Mouse (Mus musculus): ENCODE data around the gene Astn2. TPM values are rescaled to one million over a fixed set of nuclear protein-coding genes. Genes with fewer than 3 reads are reported as not detected.
A peak's percentile ranks its signal among the peaks of the same experiment; 100 is the strongest.

Astn2 gene
- polyA plus RNA-seq, 1 experiment from 2014 or later: 0.42 TPM

DNA sequence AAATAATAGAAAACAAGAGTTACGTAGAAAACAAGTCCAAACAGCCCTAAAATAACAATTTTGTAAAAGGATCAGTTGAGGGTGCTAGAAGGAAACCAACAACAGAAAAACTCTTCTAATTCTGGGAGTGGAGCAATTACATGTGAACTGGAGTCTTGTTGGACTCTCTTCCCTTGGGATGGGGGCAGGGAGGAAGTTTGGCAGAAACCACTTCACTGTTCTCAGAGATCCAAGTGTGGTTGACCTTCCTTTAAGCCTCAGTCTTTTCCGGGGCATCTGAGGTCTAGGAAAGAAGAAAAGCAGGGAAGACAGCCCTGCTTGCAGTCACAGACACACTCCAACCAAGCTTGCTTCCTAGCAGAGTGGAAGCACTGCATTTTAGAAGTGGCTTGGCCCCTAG, 896.3 kb downstream of the Astn2 start:
- ATAC-seq: no peak
- Histone ChIP-seq H3K4me2 (ENCODE audit: low read length) (no peak overlapping the region), H3K4me1 (ENCODE audit: control insufficient read depth, insufficient read depth, low read length) (no peaks in the 10 kb centered on the region), H3K9me3 (replicated peaks; ENCODE audit: control insufficient read depth, low read length) (no peaks in the 10 kb centered on the region), H3K27me3 (replicated peaks; ENCODE audit: control insufficient read depth, insufficient read depth, low read length) (no peaks in the 10 kb centered on the region), H3K27ac (ENCODE audit: low read depth, low read length) (no peak overlapping the region), H3K4me3 (ENCODE audit: low read depth, low read length) (no peak overlapping the region), H3K9ac (ENCODE audit: low read length) (no peak overlapping the region), H3K36me3 (ENCODE audit: control insufficient read depth, insufficient read depth, low read length) (no peaks in the 10 kb centered on the region)
- DNase-seq (ENCODE audit: low spot score): peak; percentile 13
- WGBS: 39% methylated on average over 2 of the region's 2 CpGs

DNA sequence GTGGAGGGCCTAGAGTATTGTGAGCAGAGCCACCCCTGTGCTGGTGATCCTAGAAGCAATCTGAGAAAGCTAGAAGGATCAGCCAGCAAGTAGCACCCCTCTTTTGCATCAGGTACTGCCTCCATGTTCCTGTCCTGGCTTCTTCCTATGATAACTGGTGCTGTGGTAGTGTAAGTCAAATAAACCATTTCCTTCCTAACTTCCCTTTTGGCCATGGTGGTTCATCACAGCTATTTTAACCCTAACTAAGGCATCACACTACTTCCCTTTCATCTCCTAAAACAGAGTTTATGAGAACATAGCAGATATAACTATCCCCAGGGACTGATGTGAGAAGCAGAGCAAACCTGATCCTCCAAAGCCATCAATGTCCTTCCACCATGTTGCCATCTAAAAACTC, 897.5 kb downstream of the Astn2 start:
- ATAC-seq (no peak), DNase-seq (ENCODE audit: low spot score) (no peak)
- H3K27me3 ChIP-seq (replicated peaks; ENCODE audit: control insufficient read depth, insufficient read depth, low read length): no peaks in the 10 kb centered on the region
- no peaks in the 10 kb centered on the region for H3K36me3 ChIP-seq (ENCODE audit: control insufficient read depth, insufficient read depth, low read length)
- no peak overlapping the region for H3K9ac ChIP-seq (ENCODE audit: low read length)
- H3K4me1 ChIP-seq (ENCODE audit: control insufficient read depth, insufficient read depth, low read length): no peaks in the 10 kb centered on the region
- no peak overlapping the region for H3K27ac ChIP-seq (ENCODE audit: low read depth, low read length)
- H3K4me3 ChIP-seq (ENCODE audit: low read depth, low read length): no peak overlapping the region
- H3K4me2 ChIP-seq (ENCODE audit: low read length): no peak overlapping the region
- no peaks in the 10 kb centered on the region for H3K9me3 ChIP-seq (replicated peaks; ENCODE audit: control insufficient read depth, low read length)

DNA sequence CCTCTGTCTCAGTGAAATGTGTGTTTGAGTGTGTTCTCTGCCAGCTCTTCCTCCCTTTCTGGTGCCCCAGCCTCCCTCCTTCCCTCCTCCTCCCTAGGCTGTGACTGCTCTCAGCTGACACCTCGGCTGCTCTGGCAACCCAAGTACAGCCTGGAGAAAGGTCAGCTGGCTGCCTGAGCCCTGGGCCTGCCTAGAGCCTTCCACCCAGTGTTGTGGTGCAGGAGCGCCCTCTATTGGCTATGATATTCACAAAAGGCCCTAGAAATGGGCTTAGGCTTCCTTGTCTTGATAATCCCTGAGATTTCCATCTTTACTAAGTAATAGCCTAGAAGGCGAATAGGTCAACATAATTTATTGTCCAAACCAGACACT, 908.0 kb downstream of the Astn2 start:
- Histone ChIP-seq H3K36me3 (ENCODE audit: control insufficient read depth, insufficient read depth, low read length) (no peaks in the 10 kb centered on the region), H3K4me3 (ENCODE audit: low read depth, low read length) (no peak overlapping the region), H3K27me3 (replicated peaks; ENCODE audit: control insufficient read depth, insufficient read depth, low read length) (no peaks in the 10 kb centered on the region), H3K9me3 (replicated peaks; ENCODE audit: control insufficient read depth, low read length) (no peaks in the 10 kb centered on the region), H3K4me1 (ENCODE audit: control insufficient read depth, insufficient read depth, low read length) (no peaks in the 10 kb centered on the region), H3K9ac (ENCODE audit: low read length) (no peak overlapping the region), H3K4me2 (ENCODE audit: low read length) (no peak overlapping the region), H3K27ac (ENCODE audit: low read depth, low read length) (no peak overlapping the region)
- ATAC-seq (peak; percentile 95), DNase-seq (ENCODE audit: low spot score) (peak; percentile 92)
- WGBS: 4% methylated on average over 3 of the region's 3 CpGs

DNA sequence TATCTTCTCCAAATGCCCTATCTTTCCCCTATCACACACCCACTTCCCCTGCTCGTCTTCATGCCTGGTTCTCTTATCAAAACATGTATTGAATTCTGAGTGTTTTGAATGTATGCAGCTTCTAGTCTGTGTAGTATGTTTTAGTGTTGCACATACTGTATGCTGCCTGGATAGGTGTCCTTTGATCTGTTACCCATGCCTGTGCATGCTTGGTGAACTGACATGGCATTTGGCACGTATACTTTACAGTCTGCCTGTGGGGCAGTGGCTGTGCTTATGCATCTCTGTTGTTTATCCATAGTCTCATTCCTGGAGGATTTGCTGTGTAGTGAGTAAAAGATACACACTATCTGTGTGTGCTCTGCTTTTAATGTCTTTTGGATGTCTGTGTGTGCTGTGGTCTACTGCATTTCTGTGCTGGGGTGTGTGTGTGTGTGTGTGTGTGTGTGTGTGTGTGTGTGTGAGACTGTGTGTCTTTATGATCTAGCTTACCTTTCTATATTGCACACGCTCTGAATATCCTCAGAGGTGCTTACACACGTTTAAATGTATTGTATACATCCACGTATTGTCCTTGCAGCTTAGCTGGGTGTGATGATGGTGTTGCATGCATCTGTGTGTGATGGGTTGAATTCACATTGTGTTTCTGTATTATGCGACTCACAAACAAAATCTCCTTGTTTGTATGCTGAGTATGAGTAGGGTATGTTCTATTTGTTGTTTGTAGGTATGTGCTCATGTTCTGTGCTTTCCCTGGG, 908.5 kb downstream of the Astn2 start:
- H3K27ac ChIP-seq (ENCODE audit: low read depth, low read length): no peak overlapping the region
- DNase-seq (ENCODE audit: low spot score) (no peak), ATAC-seq (peak; percentile 31)
- H3K4me1 ChIP-seq (ENCODE audit: control insufficient read depth, insufficient read depth, low read length): no peaks in the 10 kb centered on the region
- H3K27me3 ChIP-seq (replicated peaks; ENCODE audit: control insufficient read depth, insufficient read depth, low read length): no peaks in the 10 kb centered on the region
- H3K9me3 ChIP-seq (replicated peaks; ENCODE audit: control insufficient read depth, low read length): no peaks in the 10 kb centered on the region
- no peak overlapping the region for H3K4me2 ChIP-seq (ENCODE audit: low read length)
- H3K4me3 ChIP-seq (ENCODE audit: low read depth, low read length): no peak overlapping the region
- H3K36me3 ChIP-seq (ENCODE audit: control insufficient read depth, insufficient read depth, low read length): no peaks in the 10 kb centered on the region
- 67% methylated on average over 6 of the region's 6 CpGs for WGBS
- no peak overlapping the region for H3K9ac ChIP-seq (ENCODE audit: low read length)

DNA sequence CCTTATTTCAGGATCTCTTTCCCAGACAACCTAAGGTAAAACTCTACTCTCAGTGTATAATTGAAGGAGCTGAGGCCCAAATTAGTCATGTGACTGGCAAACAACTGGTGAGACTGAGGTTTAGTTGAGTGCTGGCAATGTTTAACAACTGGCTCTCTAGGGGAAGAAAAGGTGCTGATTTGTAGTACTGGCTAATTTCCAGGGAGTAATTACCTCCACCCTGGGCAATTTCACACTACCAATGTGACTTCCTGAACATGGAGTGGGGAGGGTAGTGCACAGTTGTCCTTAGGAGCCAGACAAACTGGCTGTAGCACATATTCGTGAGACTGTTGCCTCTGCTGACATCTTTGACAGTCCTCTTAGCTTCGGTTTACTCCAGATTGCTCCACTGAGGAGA, 912.9 kb downstream of the Astn2 start:
- H3K36me3 ChIP-seq (ENCODE audit: control insufficient read depth, insufficient read depth, low read length): no peaks in the 10 kb centered on the region
- ATAC-seq (no peak), DNase-seq (ENCODE audit: low spot score) (peak; percentile 13)
- H3K27me3 ChIP-seq (replicated peaks; ENCODE audit: control insufficient read depth, insufficient read depth, low read length): no peaks in the 10 kb centered on the region
- no peaks in the 10 kb centered on the region for H3K4me1 ChIP-seq (ENCODE audit: control insufficient read depth, insufficient read depth, low read length)
- H3K9me3 ChIP-seq (replicated peaks; ENCODE audit: control insufficient read depth, low read length): no peaks in the 10 kb centered on the region
- no peak overlapping the region for H3K4me3 ChIP-seq (ENCODE audit: low read depth, low read length)
- 76% methylated on average over 2 of the region's 2 CpGs for WGBS
- H3K9ac ChIP-seq (ENCODE audit: low read length): no peak overlapping the region
- H3K27ac ChIP-seq (ENCODE audit: low read depth, low read length): no peak overlapping the region
- no peak overlapping the region for H3K4me2 ChIP-seq (ENCODE audit: low read length)

DNA sequence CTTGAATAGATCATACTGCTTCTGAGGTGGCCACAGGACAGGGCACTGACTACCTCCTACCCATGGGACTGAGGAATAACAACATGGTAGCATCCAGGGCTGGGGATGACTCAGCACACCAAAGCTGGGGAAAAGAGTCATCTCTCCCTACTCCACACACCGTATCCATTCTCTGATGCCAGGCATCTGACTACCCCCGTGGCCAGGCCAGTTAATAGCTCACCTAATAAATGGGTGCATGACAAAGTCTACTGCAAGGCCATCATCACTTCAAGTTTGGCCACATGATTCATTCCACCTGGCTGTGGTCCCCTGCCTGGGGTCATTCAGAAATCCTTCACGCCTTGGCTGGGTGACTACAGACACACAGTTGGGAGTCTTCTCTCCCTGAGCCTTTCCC, 914.7 kb downstream of the Astn2 start:
- Histone ChIP-seq H3K36me3 (ENCODE audit: control insufficient read depth, insufficient read depth, low read length) (no peaks in the 10 kb centered on the region), H3K27ac (ENCODE audit: low read depth, low read length) (no peak overlapping the region), H3K27me3 (replicated peaks; ENCODE audit: control insufficient read depth, insufficient read depth, low read length) (no peaks in the 10 kb centered on the region), H3K4me2 (ENCODE audit: low read length) (no peak overlapping the region), H3K4me1 (ENCODE audit: control insufficient read depth, insufficient read depth, low read length) (no peaks in the 10 kb centered on the region), H3K9me3 (replicated peaks; ENCODE audit: control insufficient read depth, low read length) (no peaks in the 10 kb centered on the region), H3K4me3 (ENCODE audit: low read depth, low read length) (no peak overlapping the region), H3K9ac (ENCODE audit: low read length) (no peak overlapping the region)
- WGBS: 85% methylated on average over 3 of the region's 3 CpGs
- ATAC-seq (no peak), DNase-seq (ENCODE audit: low spot score) (no peak)

DNA sequence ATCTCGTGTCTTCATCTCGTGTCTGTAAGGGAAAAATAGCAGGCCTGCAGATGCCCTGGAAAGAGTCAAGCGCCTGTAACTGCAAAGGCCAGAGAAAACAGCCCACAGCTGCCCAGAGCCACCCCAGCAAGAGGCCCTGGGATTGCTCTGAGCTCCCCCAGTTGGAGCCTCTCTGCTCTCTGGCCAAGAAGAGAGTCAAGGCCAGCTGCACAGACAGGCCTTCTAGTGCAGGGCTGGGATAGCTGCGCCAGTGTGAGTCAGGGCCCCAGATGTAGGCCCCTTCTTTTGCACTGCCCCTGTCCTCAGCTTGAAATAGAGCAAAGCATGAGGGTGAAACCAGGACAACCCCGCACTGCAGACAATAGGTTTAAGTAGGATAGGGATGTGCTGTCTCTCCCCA, 922.8 kb downstream of the Astn2 start:
- H3K4me2 ChIP-seq (ENCODE audit: low read length): no peak overlapping the region
- H3K4me3 ChIP-seq (ENCODE audit: low read depth, low read length): no peak overlapping the region
- H3K36me3 ChIP-seq (ENCODE audit: control insufficient read depth, insufficient read depth, low read length): no peaks in the 10 kb centered on the region
- H3K9ac ChIP-seq (ENCODE audit: low read length): no peak overlapping the region
- no peaks in the 10 kb centered on the region; the same call in 1 of the 2 replicates for H3K4me1 ChIP-seq (ENCODE audit: control insufficient read depth, insufficient read depth, low read length)
- no peak overlapping the region for H3K27ac ChIP-seq (ENCODE audit: low read depth, low read length)
- ATAC-seq: no peak
- DNase-seq (ENCODE audit: low spot score): no peak
- H3K27me3 ChIP-seq (replicated peaks; ENCODE audit: control insufficient read depth, insufficient read depth, low read length): no peaks in the 10 kb centered on the region
- no peaks in the 10 kb centered on the region for H3K9me3 ChIP-seq (replicated peaks; ENCODE audit: control insufficient read depth, low read length)
- 88% methylated on average over 5 of the region's 5 CpGs for WGBS

DNA sequence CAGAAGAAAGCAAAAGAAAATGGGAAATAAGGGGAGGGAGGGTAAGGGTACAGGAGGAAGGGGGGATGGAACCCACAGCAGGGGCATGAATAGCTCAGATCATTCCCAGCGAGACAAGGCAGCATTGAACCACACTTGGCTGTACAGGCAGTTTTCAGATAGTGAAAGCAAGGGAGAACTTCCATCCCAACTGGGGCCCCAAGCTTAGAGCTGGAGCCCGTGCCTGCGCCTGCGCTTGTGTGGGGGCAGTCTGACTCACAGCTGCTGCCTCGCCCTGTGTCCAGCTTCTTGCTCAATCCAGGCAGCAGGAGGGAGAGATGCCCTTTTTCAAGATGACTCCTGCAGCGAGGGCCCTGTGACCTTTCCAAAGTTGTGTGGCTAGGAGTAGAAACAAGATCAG, 927.3 kb downstream of the Astn2 start:
- no peaks in the 10 kb centered on the region for H3K36me3 ChIP-seq (ENCODE audit: control insufficient read depth, insufficient read depth, low read length)
- no peaks in the 10 kb centered on the region for H3K27me3 ChIP-seq (replicated peaks; ENCODE audit: control insufficient read depth, insufficient read depth, low read length)
- peak; percentile 12 for DNase-seq (ENCODE audit: low spot score)
- H3K4me1 ChIP-seq (ENCODE audit: control insufficient read depth, insufficient read depth, low read length): no peaks in the 10 kb centered on the region; the same call in 1 of the 2 replicates
- no peak overlapping the region for H3K27ac ChIP-seq (ENCODE audit: low read depth, low read length)
- WGBS: 8% methylated on average over 6 of the region's 6 CpGs
- H3K4me3 ChIP-seq (ENCODE audit: low read depth, low read length): no peak overlapping the region
- H3K9me3 ChIP-seq (replicated peaks; ENCODE audit: control insufficient read depth, low read length): no peaks in the 10 kb centered on the region
- no peak overlapping the region for H3K4me2 ChIP-seq (ENCODE audit: low read length)
- no peak overlapping the region for H3K9ac ChIP-seq (ENCODE audit: low read length)
- ATAC-seq: no peak; the same call in 1 of the 2 replicates

DNA sequence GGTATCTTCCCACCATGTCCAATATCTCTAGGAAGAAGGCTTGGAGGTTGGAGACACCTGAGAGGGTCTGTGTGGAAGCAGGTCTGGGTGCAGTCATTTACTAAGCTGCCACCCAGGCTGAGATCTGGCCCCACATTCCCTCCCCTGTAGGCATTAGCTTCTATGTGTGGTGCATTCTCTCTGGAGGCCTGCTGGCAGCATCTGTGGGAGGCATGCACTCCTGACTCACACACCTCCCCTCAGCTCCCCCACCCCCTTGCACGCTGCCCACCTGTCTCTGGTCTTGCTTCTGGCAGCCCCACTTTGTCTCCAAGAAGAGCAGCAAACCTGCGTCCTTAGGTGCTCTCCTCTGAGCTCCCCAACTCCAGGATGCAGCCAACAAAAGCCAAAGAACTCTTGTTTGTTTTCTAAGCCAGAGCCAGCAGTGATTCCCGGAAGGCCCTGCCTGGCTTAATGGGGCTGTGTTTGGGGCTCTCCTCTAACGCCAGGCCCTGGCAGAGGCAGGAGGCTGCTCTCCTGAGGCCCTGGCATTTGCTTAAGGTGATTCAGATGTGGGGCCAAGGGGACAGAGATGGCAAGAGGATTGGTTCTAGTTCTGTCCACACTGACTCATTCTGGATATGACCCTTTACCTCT, 928.4 kb downstream of the Astn2 start:
- Histone ChIP-seq H3K36me3 (ENCODE audit: control insufficient read depth, insufficient read depth, low read length) (no peaks in the 10 kb centered on the region), H3K9ac (ENCODE audit: low read length) (no peak overlapping the region), H3K27me3 (replicated peaks; ENCODE audit: control insufficient read depth, insufficient read depth, low read length) (no peaks in the 10 kb centered on the region), H3K4me3 (ENCODE audit: low read depth, low read length) (no peak overlapping the region), H3K4me2 (ENCODE audit: low read length) (no peak overlapping the region), H3K27ac (ENCODE audit: low read depth, low read length) (no peak overlapping the region), H3K9me3 (replicated peaks; ENCODE audit: control insufficient read depth, low read length) (no peaks in the 10 kb centered on the region), H3K4me1 (ENCODE audit: control insufficient read depth, insufficient read depth, low read length) (no peaks in the 10 kb centered on the region; the same call in 1 of the 2 replicates)
- DNase-seq (ENCODE audit: low spot score): no peak
- no peak for ATAC-seq
- 27% methylated on average over 4 of the region's 4 CpGs for WGBS
